Comparison of ENCODE assay signal across 13 mouse cellular contexts in the genomic region with DNA sequence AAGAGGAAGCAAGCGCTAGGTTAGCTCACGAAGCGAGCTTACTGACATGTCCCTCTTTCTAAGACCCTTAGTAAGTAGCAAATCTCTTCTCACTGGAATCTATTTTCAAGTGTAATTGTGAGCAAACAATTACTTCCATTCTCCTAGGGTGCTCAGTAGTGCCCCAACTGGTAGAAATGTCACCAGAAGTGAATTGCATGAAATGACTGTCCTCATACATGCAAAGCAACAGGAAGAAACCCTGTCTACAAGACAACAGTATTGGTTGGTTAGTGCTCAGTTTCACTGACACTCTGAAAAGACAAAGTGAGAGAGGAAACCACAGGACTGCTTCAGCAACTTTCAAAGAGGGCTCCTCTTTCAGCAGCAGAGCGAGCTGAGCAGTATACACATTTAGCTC.
DNase-seq lines count a peak whose midpoint lies in the region; ATAC-seq and TF ChIP-seq lines count a peak whose summit lies in the region.
"Had no signal": no experiment of that assay in that cellular context is flagged by ENCODE, and none has a peak within 500 bp of the region (broad histone marks: within the 10 kb centered on the region; RNA-seq: fewer than 3 reads in every experiment).

No protein-coding gene starts in this region.

- no peak overlapping the region for H3K9ac ChIP-seq in lung, embryonic 14.5 days
- H3K9ac ChIP-seq: embryonic facial prominence, embryonic 15.5 days had no signal

- no peak overlapping the region for H3K27ac ChIP-seq in left cerebral cortex, adult 2 months
- H3K27ac ChIP-seq in lung, embryonic 14.5 days (ENCODE audit: low read depth) = no peak overlapping the region
- H3K27ac ChIP-seq: embryonic facial prominence, embryonic 15.5 days had no signal

- H3K9me3 ChIP-seq in lung, embryonic 14.5 days (ENCODE audit: low read depth, low read length) = no peaks in the 10 kb centered on the region
- H3K9me3 ChIP-seq: embryonic facial prominence, embryonic 15.5 days had no signal

- TF ChIP-seq CTCF in left cerebral cortex, adult 2 months (IDR thresholded peaks at IDR 0.05) = peak; percentile 34
- TF ChIP-seq CTCF in lung, embryonic 14.5 days (IDR thresholded peaks at IDR 0.05; ENCODE audit: low read depth) = peak; percentile 58

- DNase-seq in left cerebral cortex, adult 2 months (ENCODE audit: extremely low spot score in 1 of 2, low spot score in 2 of 2) = no peak
- no peak for DNase-seq in left cerebral cortex, adult 8-10 months (ENCODE audit: low spot score in 2 of 2)
- peak; percentile 25 for DNase-seq in ES-CJ7 (ENCODE audit: low read depth, low spot score)
- DNase-seq in lung, embryonic 14.5 days = peak; percentile 48
- peak; percentile 63 for DNase-seq in thymus, postnatal 0 days (ENCODE audit: low spot score)
- DNase-seq in urinary bladder, adult 2 months (ENCODE audit: low spot score) = no peak
- no peak for DNase-seq in left cerebral cortex, postnatal 36 days (ENCODE audit: low spot score in 2 of 2)
- DNase-seq: cerebellum, adult 11-12 months; heart, postnatal 14 days; liver; right cerebral cortex, postnatal 14 days had no signal

- no peaks in the 10 kb centered on the region for H3K27me3 ChIP-seq in lung, embryonic 14.5 days (ENCODE audit: insufficient read depth, low read length)
- H3K27me3 ChIP-seq: embryonic facial prominence, embryonic 15.5 days had no signal

- no peak for ATAC-seq in lung, embryonic 14.5 days (ENCODE audit: insufficient read depth)
- ATAC-seq in monocyte, adult 5-6 weeks (replicated peaks; ENCODE audit: insufficient number of reproducible peaks, low FRiP score, low TSS enrichment, poor library complexity, severe bottlenecking) = no peak

- 83% methylated on average over 4 of the region's 4 CpGs for WGBS in lung, embryonic 14.5 days

- intact Hi-C loops in left cerebral cortex, adult 2 months (cut with DNase I) = no loop called here
- intact Hi-C loops in left cerebral cortex, postnatal 36 days (cut with DNase I) = no loop called here

- no peak overlapping the region for H3K4me2 ChIP-seq in lung, embryonic 14.5 days
- H3K4me2 ChIP-seq: embryonic facial prominence, embryonic 15.5 days had no signal

- H3K36me3 ChIP-seq in lung, embryonic 14.5 days (ENCODE audit: insufficient read depth) = no peaks in the 10 kb centered on the region

- H3K4me1 ChIP-seq in lung, embryonic 14.5 days (ENCODE audit: insufficient read depth) = no peaks in the 10 kb centered on the region
- H3K4me1 ChIP-seq: embryonic facial prominence, embryonic 15.5 days had no signal

- H3K4me3 ChIP-seq in left cerebral cortex, adult 2 months = no peak overlapping the region
- no peak overlapping the region for H3K4me3 ChIP-seq in lung, embryonic 14.5 days (ENCODE audit: low read depth, low read length)
- H3K4me3 ChIP-seq: embryonic facial prominence, embryonic 15.5 days had no signal

Comparison
In these comparisons a context has a peak if more than half of its experiments do, and no peak if none do; other contexts are left out.
1. DNase-seq: peak in ES-CJ7 (single experiment), lung, embryonic 14.5 days (single experiment) and thymus, postnatal 0 days (single experiment); none in left cerebral cortex, adult 2 months (0 of 2), left cerebral cortex, adult 8-10 months (0 of 2), urinary bladder, adult 2 months (single experiment) and left cerebral cortex, postnatal 36 days (0 of 2).